Mouse (Mus musculus) forebrain, postnatal 0 days (tissue): ENCODE measurements at regions not wholly inside any gene's neighbourhood (a gene's known extent, or its start where the extent isn't known, plus 50 kb on each side); places are given as distances from the start of the nearest gene placed in this dataset.
"Not testable (repeated sequence)": the region's sequence is repeated elsewhere in the genome, so short reads cannot be mapped to it uniquely, and the experiment has no call there.

Experiments used
- ATAC-seq: fragments of 200-750 bp; cut with Nextera tagmentation; 2 replicates; pipeline ENCODE4 v1.8.0; 2017; ENCODE audit warnings: mild to moderate bottlenecking, moderate library complexity
- DNase-seq: peaks from one replicate; pipeline ENCODE4 v3.0.0-alpha.2; 2015
- H3K27ac ChIP-seq: fragments of 300-500 bp; sonication (generic); 2 replicates; pipeline ENCODE4 v1.5.1; 2014; ENCODE audit warnings: low read depth, mild to moderate bottlenecking, antibody characterized with exemption, low read length, moderate library complexity, mixed read lengths
- H3K27me3 ChIP-seq: fragments of 300-500 bp; sonication (generic); 2 replicates; pipeline ENCODE4 v1.6.1; 2014; ENCODE audit warnings: mild to moderate bottlenecking, low read length, mixed read lengths; ENCODE audit not compliant: insufficient read depth
- H3K36me3 ChIP-seq: fragments of 300-500 bp; sonication (generic); 2 replicates; pipeline ENCODE4 v1.6.1; 2014; ENCODE audit warnings: mild to moderate bottlenecking, moderate library complexity; ENCODE audit not compliant: insufficient read depth
- H3K4me1 ChIP-seq: fragments of 300-500 bp; sonication (generic); 2 replicates; pipeline ENCODE4 v1.6.1; 2014; ENCODE audit warnings: antibody characterized with exemption; ENCODE audit not compliant: insufficient read depth
- H3K4me2 ChIP-seq: fragments of 300-500 bp; sonication (generic); 2 replicates; pipeline ENCODE4 v1.6.1; 2014; ENCODE audit warnings: low read depth, mild to moderate bottlenecking, moderate library complexity
- H3K4me3 ChIP-seq: fragments of 300-500 bp; sonication (generic); 2 replicates; pipeline ENCODE4 v1.5.1; 2014; ENCODE audit warnings: low read depth, low read length, mixed read lengths
- H3K9ac ChIP-seq: fragments of 300-500 bp; sonication (generic); 2 replicates; pipeline ENCODE4 v1.6.1; 2014; ENCODE audit warnings: mild to moderate bottlenecking
- H3K9me3 ChIP-seq: fragments of 300-500 bp; sonication (generic); 2 replicates; pipeline ENCODE4 v1.6.1; 2016; ENCODE audit warnings: low read length
- CTCF ChIP-seq: sonication (generic); IDR thresholded peaks from 2 replicates; pipeline ENCODE4 v1.5.1; 2016; ENCODE audit warnings: antibody characterized with exemption, control low read depth, low read depth
- WGBS: fragments of 180-500 bp; shearing (Covaris S2); extraction: QIAGEN DNeasy Blood & Tissue Kit; methylation state at CpG from one replicate; pipeline ENCODE4 v1.1.7; 2014; 5-methylcytosine and 5-hydroxymethylcytosine counted together

DNA sequence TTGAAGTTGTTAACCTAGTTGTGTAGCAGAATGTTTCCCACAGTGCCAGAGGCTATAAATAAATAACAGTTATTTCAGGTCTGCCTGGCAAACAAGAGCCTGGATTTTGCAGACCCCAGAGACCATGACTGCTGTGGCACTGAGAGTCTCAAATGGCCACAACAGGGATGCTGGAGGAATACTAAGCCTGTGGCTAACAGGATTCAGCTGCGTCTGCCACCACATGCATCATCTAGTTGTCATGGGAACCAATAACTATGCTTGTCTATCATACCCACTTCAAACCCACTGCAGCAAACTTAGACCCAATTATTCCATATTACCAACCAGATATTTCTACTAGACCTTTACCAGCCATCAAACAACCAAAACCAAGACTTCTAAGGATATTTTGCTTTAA is 385.4 kb downstream of the Mat2b start:
- H3K36me3 ChIP-seq, result no peaks in the 10 kb centered on the region
- DNase-seq (peak; percentile 10), ATAC-seq (no peak; the same call in 1 of the 2 replicates)
- H3K9me3 ChIP-seq, result no peaks in the 10 kb centered on the region
- H3K9ac ChIP-seq, result no peak overlapping the region
- no peaks in the 10 kb centered on the region for H3K4me1 ChIP-seq
- no peaks in the 10 kb centered on the region for H3K27me3 ChIP-seq
- no peak overlapping the region for H3K4me3 ChIP-seq
- H3K27ac ChIP-seq, result no peak overlapping the region
- WGBS, result 13% methylated on average over 1 of the region's 1 CpGs
- no peak overlapping the region for H3K4me2 ChIP-seq
- no peak for TF ChIP-seq CTCF

DNA sequence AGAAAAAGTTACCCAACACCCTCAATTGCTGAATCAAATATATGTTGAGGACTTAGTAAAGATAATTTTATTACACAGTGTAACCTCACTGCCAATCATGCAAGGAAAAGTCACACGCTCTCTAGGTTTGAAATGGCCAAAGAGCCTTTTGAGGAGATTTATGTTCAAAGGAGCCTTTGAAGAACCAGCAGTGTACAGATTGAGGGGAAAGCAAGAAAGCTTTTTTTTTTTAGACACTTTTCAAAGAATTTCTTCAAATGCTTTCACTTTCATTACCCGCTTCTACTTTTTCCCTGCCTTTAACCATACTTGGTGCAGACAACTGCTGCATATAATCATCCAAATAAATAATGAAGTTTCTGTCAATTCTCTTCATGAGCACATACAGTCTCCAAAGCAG is 392.4 kb downstream of the Mat2b start:
- Histone ChIP-seq H3K27ac (no peak overlapping the region), H3K36me3 (no peaks in the 10 kb centered on the region), H3K9ac (no peak overlapping the region), H3K27me3 (no peaks in the 10 kb centered on the region), H3K9me3 (no peaks in the 10 kb centered on the region), H3K4me2 (no peak overlapping the region), H3K4me3 (no peak overlapping the region), H3K4me1 (no peaks in the 10 kb centered on the region)
- WGBS, result 90% methylated on average over 2 of the region's 2 CpGs
- no peak for DNase-seq
- TF ChIP-seq CTCF, result no peak
- ATAC-seq, result no peak

DNA sequence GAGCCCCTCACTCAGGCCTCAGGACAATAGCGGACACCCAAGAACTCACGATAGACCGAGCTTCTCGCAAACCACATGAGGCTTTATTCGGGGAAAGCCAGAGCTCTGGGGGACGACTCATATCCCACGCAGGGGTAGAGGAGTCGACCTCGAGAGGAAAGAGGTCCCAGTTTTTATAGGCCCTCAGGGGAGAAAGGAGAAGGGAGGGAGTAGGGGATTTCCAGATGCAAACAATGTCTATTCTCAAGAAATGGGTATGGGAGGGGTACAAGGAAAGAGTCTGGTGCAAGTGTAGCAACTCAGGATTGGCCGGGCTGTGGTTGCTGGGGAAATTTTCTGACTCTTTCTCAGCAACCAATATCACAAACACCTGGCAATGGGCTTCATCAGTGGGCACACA is 395.0 kb downstream of the Mat2b start:
- H3K9ac ChIP-seq, ATAC-seq, H3K4me3 ChIP-seq, H3K27me3 ChIP-seq, H3K36me3 ChIP-seq, DNase-seq, H3K4me2 ChIP-seq, H3K27ac ChIP-seq, H3K9me3 ChIP-seq, H3K4me1 ChIP-seq: not testable (repeated sequence)
- WGBS, result 87% methylated on average over 10 of the region's 10 CpGs

DNA sequence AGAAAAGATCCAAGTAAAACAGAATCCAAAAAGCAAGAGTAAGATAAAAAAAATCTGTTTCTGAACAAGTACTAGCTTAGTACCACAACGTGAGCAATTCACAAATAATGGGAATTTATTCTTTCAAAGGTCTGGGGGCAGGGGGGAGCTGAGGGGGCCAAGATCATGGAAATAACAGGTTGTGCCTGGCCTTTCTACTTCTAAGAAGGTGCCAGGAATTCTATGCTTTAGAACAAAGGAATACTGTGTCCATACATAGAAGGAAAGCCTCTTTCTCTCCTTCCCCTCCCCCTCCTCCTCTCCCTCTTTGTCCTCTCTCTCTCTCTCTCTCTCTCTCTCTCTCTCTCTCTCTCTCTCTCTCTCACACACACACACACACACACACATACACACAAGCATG is 408.1 kb downstream of the Mat2b start:
- no peaks in the 10 kb centered on the region for H3K27me3 ChIP-seq
- H3K27ac ChIP-seq, result no peak overlapping the region
- TF ChIP-seq CTCF, result no peak
- H3K4me2 ChIP-seq, result no peak overlapping the region
- ATAC-seq (no peak), DNase-seq (no peak)
- no peaks in the 10 kb centered on the region for H3K4me1 ChIP-seq
- H3K9me3 ChIP-seq, result no peaks in the 10 kb centered on the region
- H3K4me3 ChIP-seq, result no peak overlapping the region
- 16% methylated on average over 1 of the region's 1 CpGs for WGBS
- no peaks in the 10 kb centered on the region for H3K36me3 ChIP-seq
- H3K9ac ChIP-seq, result no peak overlapping the region

DNA sequence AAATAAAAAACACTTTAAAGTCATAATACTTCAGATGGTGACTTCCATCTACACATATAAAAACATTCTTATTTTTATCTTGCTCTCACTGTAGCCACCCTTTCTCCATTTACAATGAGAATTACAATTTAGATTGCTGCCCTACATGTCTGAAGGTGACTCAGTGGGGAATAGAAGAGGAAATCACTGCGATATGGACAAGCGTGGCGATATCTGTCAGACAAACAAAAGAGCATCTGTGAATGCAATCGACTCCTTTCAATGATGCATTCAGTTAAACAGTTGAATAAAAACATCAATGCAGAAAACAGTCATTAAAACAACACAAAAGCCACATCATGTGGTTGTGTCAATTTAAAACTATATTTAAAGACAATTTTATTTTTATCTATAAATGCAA is 408.6 kb downstream of the Mat2b start:
- Histone ChIP-seq H3K9me3 (no peaks in the 10 kb centered on the region), H3K27me3 (no peaks in the 10 kb centered on the region), H3K4me3 (no peak overlapping the region), H3K27ac (no peak overlapping the region), H3K36me3 (no peaks in the 10 kb centered on the region), H3K4me1 (no peaks in the 10 kb centered on the region), H3K4me2 (no peak overlapping the region), H3K9ac (no peak overlapping the region)
- 26% methylated on average over 4 of the region's 4 CpGs for WGBS
- DNase-seq (no peak), ATAC-seq (no peak)
- TF ChIP-seq CTCF, result no peak

DNA sequence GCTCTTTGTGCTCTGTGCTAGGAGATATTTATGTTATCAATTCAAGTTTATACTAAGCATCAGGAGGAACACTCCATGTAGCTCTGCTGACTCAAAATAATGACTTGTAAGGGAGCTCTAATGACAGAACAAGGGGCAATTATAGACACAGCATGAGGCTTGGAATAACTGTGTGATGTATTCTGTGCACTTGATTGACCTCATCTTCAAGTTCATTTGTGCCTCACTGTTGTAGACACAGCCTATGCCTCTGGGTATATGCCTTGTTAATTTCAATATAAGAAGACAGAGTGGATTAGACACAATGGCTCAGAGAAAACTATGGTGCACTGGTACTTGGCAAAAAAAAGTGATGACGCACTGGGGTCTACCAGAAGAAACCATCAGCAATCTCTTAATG is 418.3 kb downstream of the Mat2b start:
- H3K9ac ChIP-seq, result no peak overlapping the region
- no peaks in the 10 kb centered on the region for H3K4me1 ChIP-seq
- no peaks in the 10 kb centered on the region for H3K9me3 ChIP-seq
- ATAC-seq (no peak), DNase-seq (no peak)
- no peak overlapping the region for H3K27ac ChIP-seq
- no peaks in the 10 kb centered on the region for H3K27me3 ChIP-seq
- no peak overlapping the region for H3K4me2 ChIP-seq
- H3K36me3 ChIP-seq, result no peaks in the 10 kb centered on the region
- WGBS, result 43% methylated on average over 1 of the region's 1 CpGs
- H3K4me3 ChIP-seq, result no peak overlapping the region
- no peak for TF ChIP-seq CTCF

DNA sequence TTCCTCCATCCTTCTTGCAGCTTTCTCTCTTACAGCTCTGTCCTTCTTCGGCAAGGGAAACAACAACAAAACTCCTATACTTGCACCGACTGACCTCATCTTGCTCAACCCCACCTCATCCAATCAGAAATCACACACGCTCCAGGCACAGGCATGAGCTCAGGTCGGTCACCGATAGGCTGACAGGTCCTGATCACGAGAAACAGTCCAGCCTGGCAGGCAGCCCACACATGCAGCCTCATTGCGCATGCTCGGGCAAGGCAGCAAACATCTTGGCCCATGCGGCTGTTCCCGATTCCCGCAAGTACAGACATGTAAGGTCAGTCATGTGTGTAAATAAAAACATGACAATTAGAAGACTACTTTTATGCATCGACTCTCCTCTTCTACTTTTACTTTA is 441.9 kb downstream of the Mat2b start:
- no peak for TF ChIP-seq CTCF
- Histone ChIP-seq H3K4me2 (no peak overlapping the region), H3K27ac (no peak overlapping the region), H3K4me1 (no peaks in the 10 kb centered on the region), H3K36me3 (no peaks in the 10 kb centered on the region), H3K4me3 (no peak overlapping the region), H3K27me3 (no peaks in the 10 kb centered on the region), H3K9ac (no peak overlapping the region), H3K9me3 (no peaks in the 10 kb centered on the region)
- WGBS, result 90% methylated on average over 12 of the region's 12 CpGs
- DNase-seq, result no peak
- ATAC-seq, result no peak

DNA sequence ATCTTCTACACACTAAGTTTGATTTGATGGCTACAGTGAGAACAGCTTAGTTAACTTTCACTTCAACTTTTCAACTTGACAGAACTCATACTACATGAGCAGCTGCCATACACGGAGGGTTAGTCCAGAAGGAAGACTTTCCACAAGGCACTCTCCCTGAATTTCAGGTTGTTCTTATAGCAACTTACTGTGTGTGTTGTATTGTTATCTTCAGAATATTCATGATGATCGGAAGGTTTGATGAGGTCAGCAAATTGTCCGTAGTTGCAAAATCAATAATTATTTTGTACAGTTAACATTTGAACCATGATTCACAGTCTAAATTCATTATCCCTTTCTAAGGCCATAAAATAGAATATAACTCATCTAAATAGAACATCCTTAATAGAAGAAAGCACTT is 442.6 kb downstream of the Mat2b start:
- no peaks in the 10 kb centered on the region for H3K4me1 ChIP-seq
- WGBS, result 97% methylated on average over 3 of the region's 3 CpGs
- no peak for TF ChIP-seq CTCF
- H3K36me3 ChIP-seq, result no peaks in the 10 kb centered on the region
- H3K27me3 ChIP-seq, result no peaks in the 10 kb centered on the region
- DNase-seq (no peak), ATAC-seq (no peak)
- no peak overlapping the region for H3K9ac ChIP-seq
- no peak overlapping the region for H3K4me2 ChIP-seq
- H3K9me3 ChIP-seq, result no peaks in the 10 kb centered on the region
- H3K4me3 ChIP-seq, result no peak overlapping the region
- H3K27ac ChIP-seq, result no peak overlapping the region
